Mouse (Mus musculus): ENCODE data around the gene Ttc26.
"Not testable (repeated sequence)": the region's sequence is repeated elsewhere in the genome, so short reads cannot be mapped to it uniquely, and the experiment has no call there.

GRCm38 (mm10) chr6:38356661-38357433, 24.4 kb upstream of the Ttc26 start:
- not testable (repeated sequence) for TF ChIP-seq POLR2A (IDR thresholded peaks at IDR 0.05; ENCODE audit: borderline replicate concordance, extremely low read depth, insufficient read depth, insufficient read length, poor library complexity, severe bottlenecking); CTCF (IDR thresholded peaks at IDR 0.05; ENCODE audit: borderline replicate concordance, extremely low read depth, insufficient read depth, insufficient read length)

Measured in brain, embryonic 14.5 days (tissue).